Mouse (Mus musculus): ENCODE measurements around the gene Zfp784. TPM values are rescaled to one million over a fixed set of nuclear protein-coding genes. Genes with fewer than 3 reads are reported as not detected.
"Not testable (repeated sequence)": the region's sequence is repeated elsewhere in the genome, so short reads cannot be mapped to it uniquely, and the experiment has no call there.

Gene Zfp784
- total RNA-seq (2022): 1 to 10 TPM; 2.3 to 3.0 (median 2.7) TPM

DNA sequence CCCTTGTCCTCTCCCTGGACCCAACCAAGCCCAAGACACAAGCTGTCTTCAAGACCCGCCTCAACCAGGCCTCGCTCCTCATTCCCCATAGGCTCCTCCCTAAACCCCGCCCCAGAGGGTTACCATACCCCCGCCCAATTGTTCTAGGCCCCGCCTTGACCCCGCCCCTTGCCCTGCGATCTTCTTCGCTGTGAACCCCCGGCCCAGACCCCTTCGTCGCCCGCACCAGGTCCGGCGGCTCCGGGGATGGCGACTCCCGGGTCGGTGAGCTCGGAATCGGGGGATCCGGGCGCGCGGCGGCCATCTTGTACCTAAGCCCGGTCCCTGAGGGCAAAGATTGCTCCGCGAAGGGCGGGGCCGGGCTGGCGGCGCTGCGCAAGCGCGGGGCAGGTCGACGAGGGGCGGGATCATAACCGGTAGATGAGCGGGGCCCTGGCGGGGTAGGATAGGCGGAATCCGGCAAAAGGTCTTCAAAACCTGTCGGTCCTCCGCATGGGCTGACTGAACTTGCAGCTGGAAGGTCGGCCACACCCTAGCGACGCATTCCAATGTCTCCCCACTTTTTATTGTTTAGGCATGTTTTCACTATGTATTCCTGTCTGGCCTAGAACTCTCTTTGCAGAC, at the start of gene Zfp784:
TSS of gene Zfp784 (minus strand) at position 338 of the 624 bp plus-strand sequence.
- peak; percentile 89 to 90 for DNase-seq (ENCODE audit: low spot score in 2 of 2)

DNA sequence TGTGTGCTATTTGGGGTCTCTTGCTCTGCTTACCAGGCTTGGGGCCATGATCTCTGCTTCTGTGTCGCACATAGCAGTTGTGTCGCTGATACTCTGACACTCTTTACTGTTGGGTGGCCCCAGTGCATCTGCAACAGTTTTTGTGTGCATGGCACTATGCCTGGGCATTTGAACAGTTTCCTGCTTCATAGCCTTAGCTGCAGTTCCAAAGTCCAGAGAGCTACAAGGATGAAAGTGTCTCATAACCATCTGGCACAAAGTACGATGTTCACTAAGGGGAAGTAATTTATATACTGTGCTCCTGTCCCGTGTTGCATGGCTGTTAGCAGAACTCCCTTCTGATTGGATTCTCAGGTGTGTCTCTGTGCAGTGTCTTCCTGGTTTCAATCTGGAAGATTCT, 49.6 kb upstream of the Zfp784 start:
- no peak for DNase-seq (ENCODE audit: low spot score in 2 of 2)

DNA sequence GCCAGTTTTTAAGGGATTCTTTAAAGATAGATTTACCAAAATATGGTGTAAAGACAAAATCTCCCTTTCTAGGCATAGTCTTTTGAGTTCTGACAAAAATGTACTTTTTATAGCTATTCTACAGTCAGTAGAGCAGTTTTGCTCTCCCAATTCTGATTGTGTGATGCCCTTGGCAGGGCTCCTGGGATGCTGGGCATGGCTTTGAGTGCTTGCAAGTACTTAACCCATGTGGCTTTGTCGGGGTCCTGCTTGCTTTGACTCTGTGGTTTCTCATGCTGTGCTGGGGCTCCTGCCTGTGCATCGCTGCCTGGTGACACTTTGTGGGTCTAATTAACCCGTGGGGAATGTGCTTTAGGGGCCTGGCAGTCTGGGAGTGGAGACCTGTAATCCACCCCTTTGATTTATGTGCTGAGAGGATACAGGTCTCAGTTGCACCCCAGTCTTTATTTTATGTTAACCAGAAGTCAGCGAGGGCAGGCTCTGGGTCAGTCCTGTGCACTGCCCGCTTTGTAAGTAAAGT, 48.7 kb upstream of the Zfp784 start:
- no peak for DNase-seq (ENCODE audit: low spot score in 2 of 2)

DNA sequence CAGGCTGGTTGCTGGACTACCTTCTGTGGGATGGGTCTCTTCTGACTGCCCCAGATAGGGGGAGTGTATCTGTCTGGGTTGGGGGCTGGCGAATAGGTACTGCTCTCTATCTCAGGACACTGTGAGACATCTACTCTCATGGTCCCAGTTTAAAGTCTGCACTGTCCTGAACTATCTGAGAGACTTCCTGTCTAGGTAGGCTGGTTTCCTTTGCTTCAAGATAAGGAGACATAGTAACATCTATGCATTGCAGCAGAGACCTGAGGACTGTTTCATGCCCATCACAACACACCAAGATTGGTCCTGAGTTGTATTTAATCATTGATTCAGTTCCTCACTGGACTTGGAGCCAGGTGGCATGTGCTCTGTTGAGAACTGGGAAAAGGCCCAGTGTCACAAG, 47.3 kb upstream of the Zfp784 start:
- no peak for DNase-seq (ENCODE audit: low spot score in 2 of 2)

DNA sequence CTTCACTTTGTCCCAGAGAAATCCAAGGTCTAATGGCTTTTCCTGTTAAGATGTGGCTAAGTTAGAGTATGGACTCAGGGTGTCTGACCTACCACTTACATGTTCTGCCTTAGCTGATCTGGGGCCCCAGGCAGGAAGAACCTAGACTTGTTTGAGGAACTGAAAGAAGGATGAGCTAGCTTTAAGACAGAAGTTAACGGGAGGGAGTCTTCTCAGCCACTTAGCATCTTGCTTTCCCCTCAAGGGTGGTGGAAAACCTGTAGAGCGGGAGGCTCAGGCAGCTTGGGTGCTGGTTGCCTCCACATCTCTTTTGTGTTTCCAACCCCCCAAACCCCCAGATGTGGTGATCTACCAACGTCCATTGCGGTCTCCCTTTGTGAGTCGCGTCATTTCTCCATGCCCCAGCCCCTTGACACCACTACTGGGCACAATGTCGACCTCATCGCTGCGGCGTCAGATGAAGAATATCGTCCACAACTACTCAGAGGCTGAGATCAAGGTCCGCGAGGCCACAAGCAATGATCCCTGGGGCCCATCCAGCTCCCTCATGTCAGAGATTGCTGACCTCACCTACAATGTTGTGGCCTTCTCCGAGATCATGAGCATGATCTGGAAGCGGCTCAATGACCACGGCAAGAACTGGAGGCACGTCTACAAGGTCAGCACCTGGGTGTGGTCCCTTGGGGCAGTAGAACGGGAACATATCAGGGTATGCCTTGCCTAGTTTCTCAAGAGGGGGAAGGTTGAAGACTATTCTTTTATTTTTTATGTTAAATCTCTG, 45.3 kb upstream of the Zfp784 start:
- DNase-seq (ENCODE audit: low spot score in 2 of 2): no peak

DNA sequence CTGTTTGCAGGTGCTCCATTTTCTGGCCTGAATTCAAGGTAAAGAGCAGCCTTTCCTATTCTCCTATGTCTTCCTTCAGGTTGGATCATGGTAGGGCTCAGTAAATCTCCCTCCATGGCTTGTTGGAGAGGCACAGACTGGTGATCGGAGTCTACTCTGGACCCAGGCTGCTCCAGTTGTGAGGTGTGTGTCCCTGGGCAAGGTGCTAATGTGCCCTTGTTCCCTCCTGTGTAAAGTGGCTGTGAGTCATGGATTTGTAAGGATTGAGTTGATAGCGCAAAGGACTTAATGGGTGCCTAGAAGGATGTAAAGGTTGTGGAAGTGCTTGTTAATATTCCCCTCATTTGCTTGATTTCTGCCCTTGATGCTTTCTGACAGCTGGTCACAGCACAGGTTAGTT, 43.7 kb upstream of the Zfp784 start:
- no peak for DNase-seq (ENCODE audit: low spot score in 2 of 2)

DNA sequence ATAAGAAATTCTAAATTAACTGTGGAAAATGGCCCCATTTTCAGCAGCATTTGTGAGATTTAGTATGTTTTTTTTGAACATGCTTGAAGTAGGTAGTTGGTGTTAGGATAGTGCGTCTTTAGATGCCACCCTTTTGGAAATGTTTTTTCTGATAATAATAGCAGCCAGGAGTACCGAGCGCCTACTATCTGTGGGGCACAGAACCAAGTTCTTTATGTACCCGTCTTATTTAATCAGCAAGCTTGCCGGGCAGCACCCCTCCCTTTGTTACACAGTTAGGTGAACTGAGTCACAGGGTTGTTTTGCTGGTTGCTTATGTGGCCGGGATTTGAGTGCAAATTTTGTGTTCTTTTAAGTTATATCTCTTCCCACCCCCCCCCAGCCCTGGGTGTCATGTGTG, 43.0 kb upstream of the Zfp784 start:
- DNase-seq (ENCODE audit: low spot score in 2 of 2): no peak

DNA sequence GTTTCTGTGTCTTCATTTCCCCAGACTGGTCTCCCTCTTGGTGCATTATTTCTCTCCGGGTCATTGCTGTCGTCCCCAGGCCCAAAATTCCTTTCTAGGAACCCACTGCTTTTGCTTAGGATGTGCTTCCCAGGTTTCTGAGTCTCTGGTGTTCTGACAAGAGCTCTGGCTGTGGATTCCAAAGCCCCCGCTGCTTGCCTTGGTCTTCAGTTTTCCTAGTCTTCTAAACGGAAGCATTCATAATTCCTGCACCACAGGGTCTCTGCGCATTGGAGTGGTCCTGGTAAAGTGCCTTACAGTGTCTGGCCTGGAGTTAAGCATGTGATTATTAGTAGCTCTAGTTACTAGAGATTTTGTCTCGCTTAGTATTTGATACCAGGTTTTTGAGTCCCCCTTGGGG, 42.6 kb upstream of the Zfp784 start:
- no peak for DNase-seq (ENCODE audit: low spot score in 2 of 2)

DNA sequence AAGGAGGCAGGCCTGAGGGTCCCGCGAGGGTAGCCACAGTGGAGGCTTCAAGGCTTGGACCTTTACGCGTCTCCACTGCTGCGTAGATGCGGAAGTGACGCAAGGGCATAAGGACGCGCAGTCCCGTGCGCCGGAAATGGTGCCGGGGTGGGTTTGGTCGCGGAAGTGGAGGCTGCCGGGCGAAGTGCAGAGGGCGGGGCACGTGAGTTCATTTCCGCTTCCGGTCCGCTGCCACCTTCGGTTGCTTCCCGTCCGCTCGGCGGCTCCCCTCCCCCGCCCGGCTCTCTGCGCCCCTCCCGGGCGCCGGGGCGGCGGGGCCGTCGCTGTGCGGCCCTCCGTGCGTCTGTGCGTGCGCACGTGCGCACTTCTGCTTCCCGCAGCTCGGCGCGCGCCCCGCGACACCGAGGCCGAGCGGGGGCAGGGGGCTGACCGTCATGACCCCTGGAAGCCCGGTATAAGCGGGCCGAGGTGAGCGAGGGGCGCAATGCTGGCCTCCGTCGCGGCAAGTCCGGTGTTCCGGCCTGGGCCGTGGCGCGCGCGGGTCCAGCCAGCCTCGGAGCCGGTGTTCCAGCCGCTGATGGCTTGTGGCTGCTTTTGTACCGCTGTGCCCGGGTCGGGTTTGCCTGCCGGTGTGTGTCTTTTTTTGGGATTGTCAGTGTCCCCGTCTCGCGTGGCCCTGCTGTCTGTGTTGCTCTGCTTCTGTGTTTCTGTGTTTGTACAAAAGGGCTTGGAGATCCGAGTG, 41.9 kb upstream of the Zfp784 start, which contains the start of gene Epn1:
TSS of gene Epn1 (plus strand) at position 226 of the 742 bp plus-strand sequence.
- peak; percentile 92 to 94 for DNase-seq (ENCODE audit: low spot score in 2 of 2)

DNA sequence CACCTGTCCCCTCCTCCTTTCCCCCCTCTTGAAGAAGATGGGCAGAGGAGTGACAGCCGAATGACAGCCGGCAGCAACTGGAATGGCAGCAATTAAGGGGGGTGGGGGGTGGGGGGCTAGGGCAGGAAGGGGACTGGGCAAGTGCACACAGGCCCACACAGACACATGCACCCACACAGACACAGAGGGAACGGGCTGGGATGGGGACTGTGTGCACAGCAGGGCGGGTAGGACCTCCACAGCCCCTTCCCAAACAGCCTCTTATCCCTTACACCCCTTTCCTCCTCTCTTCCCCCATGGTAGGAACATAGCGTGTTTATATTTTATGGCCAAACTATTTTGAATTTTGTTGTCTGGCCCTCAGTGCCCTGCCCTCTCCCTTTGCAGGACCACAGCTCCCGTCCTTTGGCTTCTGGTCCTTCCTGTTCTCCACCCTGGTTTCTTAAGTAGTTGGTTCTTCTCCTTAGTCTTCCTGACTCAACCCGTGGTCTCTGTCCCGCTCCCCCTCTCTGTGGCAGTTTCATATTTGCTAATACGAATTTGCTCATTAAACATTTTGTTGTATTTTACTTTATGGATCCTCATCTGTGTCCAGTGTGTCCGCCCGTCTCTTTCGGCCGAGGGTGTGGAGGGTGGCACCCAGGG, 41.2 kb upstream of the Zfp784 start:
- not testable (repeated sequence) for DNase-seq (ENCODE audit: low spot score in 2 of 2)

DNA sequence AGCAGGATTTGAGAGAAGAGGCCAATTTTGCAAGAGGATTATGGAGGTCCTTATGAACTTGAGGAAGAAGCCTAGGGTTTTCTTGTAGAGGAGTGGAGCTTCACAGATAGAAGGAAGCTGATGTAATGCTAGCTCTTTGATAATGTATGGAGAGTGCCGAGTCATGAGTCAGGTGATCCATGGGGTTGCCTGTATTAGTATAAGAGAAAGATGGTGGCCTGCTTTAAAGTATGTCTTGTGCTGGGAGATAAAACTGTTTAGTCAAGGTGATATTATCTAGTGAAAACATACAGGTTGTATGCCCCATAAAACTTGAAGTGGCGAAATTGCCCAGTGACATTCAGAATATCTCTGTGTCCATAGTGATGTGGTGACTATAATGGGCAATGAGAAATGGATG, 38.7 kb upstream of the Zfp784 start:
- DNase-seq (ENCODE audit: low spot score in 2 of 2): no peak

DNA sequence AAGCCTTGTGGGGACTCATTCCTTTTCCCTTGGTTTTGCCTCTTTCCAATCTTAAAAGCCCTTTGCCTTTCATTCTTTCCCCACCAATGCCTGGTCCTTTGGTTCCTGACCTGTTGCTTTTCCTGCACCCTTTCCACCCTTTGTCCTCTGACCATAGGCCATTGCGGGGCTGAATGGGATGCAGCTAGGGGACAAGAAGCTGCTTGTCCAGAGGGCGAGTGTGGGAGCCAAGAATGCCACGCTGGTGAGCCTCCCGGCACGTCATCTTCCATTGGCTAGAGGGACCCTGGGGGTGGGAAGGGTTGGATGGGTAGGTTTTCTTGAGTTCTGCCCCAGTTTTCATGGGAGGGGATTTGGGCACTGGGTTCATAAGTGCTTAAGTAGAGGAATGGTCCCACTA, 36.7 kb upstream of the Zfp784 start:
- DNase-seq (ENCODE audit: low spot score in 2 of 2): no peak

DNA sequence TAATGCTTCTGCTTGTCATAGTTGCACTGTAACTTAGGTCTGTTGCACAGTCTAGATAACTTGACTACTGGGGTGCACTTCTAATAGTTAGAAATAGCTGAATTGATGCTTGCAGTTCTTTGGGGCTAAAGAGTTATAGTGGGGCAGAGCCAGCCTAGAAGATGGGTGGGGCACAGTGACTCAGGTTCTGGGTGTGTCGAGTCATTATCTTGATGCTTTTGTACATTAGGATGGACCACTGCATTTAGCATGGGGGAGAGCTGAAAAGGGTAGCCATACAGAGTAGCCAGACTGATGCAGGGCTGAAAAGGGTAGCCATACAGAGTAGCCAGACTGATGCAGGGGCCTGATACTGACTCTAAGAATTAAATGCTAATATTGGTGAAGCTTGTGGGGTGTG, 35.3 kb upstream of the Zfp784 start:
- DNase-seq (ENCODE audit: low spot score in 2 of 2): no peak

DNA sequence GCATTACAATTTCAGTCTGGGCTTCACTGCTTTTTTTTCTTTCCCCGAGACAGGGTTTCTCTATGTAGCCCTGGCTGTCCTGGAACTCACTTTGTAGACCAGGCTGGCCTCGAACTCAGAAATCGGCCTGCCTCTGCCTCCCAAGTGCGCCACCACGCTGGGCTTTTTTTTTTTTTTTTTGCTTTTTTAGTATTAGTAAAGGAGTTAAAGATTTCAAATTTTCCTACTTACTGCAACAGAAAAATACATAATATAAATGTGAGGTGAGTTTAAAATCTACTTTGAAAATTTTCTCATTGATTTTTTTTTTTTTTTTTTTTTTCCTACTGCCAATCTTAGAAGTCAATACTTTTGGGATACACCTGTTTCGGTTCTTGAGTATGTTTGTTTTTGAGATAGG, 26.6 kb upstream of the Zfp784 start:
- no peak for DNase-seq (ENCODE audit: low spot score in 2 of 2)

DNA sequence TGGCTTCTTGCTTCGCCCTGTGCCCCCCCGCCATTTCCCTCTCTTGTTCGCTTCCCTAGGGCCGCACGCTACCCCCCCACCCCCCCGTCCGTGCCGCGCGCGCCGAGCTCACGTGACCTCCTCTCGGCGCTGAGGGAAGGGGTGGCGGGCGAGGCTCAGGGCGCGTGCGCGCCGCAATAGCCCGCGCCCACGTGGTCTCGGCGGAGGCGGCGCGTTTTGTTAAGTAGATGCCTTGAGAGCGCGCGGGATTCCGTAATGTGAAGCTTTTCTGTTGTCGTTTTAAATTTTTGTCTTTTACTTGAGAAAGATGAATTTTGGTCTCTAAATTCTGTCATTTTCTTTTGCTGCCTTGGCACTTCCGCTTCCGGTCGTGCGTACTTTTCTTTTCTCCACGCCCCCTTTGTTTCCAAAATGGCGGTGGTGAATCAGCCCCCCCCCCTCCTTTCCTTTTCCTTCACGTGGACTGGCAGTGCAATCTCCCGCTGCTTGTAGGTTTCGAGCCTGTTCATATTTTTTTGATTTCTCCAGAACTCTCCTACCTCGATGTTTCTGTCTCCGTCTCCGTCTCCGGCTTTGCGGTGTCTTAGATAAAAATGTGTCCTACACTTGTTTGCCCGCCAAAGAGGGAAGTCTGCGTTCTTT, 24.2 kb upstream of the Zfp784 start:
- DNase-seq (ENCODE audit: low spot score in 2 of 2): no peak

DNA sequence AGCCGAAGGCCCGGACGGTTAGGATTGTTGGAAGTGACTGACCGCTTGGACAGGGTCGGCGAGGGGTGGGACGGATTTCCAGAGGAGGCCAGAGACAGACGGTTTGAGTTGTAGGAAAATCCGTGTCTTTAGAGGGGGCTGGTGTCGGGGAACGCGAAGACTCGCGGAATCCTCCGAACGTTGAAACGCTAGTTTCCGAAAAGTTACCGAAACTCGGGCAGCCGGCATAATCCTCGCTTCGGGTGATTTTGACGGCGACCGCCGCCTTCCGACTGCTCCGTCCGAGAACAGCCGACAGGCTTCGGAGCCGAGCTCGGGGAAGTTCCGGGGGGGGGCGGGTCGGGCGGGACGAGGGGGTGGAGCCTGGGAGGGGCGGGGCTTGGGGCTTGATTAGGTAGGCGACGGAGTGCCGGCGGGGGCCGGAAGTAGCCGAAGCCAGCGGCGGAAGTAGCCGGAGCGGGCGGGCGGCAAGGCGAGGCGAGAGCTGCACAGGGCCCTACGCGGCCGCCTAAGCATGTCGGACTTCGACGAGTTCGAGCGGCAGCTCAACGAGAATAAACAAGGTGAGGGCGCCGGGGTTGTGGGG, 23.6 kb upstream of the Zfp784 start, which contains the start of gene U2af2:
TSS of gene U2af2 (plus strand) at position 370 of the 586 bp plus-strand sequence.
- peak; percentile 83 to 92 for DNase-seq (ENCODE audit: low spot score in 2 of 2)

DNA sequence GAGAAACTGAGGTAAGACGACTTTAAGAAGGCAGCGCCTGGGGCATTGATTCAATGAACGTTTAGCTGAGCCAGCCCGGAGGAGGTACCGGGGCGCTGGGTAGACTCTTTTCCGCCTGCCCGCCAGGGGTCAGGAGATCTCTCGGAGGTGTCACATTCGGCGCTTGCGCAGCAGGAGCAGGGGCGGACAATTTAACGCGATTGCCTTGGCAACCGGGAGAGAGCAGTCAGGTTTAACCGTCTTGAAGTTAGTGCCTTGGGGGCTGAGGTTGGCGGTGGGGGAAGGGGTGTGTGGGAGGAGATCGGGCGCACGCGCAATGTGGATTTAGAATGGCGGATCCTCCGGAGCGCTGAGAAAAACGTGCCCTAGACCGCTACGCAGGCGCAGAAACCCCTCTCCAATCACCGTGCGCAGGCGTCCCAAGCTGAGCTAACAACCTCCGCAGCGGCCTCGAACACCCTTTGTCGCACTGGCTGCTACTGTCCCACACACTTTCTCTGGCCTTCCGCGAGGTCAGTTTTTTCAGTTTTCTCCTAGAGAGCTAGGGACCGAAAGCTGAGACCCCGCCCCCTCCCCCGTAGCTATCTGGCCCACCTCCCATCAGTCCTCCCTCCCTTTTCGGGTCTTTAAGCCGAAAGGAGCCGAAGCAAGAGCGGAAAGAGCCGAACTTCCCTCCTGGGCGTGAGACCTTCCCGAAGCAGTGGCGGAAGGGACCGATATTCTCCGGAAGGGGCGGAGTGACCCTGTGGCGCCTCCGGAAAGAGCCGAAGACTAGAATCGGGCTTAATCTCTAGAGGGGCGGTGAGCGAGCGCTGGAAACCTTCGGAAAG, 22.9 kb upstream of the Zfp784 start:
- peak; percentile 97 for DNase-seq (ENCODE audit: low spot score in 2 of 2)

DNA sequence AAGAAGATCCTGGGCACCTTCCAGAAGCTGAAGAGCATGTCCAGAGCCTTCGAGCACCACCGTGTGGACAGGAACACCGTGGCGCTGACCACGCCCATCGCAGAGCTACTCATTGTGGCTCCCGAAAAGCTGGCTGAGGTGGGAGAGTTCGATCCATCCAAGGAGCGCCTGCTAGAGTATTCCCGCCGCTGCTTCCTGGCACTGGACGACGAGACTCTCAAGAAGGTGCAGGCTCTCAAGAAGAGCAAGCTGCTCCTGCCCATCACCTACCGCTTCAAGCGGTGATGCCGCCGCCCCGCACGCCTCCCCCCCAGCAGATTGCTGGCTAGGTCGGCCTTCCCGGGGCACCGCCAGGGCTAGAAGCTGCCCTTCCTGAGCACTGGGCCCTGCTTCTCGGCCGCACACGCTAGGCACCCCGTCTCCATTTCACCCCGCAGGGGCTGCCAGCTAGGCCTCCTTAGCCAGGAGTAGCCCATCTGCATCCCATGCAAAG, 22.0 kb upstream of the Zfp784 start:
- peak; percentile 69 to 76 for DNase-seq (ENCODE audit: low spot score in 2 of 2)

DNA sequence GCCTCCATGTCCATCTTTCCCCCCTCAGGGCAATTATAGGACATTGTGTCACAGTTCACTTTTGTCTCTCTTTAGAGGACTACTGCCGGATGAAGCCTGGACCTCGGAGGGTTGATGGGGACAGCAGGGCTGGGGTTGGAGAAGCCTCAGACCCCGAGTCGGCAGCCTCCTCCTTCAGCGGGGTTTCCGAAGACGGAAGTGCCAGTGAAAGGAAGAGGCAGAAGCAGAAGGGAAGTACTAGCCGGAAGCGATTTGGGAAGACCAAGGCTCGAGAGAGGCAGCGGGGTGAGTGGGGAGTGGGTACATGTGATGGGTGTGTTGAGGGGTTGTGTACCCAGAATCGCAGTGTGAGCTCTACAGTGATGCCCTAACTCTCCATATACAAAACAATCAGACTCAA, 21.2 kb upstream of the Zfp784 start:
- no peak for DNase-seq (ENCODE audit: low spot score in 2 of 2)

DNA sequence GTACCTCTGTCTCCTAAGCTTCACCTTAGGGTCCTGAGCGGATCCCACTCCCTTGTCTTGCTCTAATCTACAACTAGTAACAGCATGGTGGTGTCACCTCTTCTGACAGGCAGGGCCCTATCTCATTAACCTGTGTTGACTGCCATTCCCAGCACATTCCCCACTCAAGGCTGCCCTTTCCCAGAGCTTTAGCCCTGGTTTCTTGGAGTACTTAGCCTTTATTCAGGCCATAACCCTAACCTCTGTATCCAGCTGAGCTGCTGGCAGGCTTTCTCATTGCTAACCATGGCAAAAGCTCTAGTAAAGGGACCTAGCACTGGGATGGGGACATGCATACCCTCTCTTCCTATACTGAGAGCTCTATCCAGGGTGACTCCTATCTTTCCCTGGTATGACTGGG, 20.4 kb upstream of the Zfp784 start:
- no peak for DNase-seq (ENCODE audit: low spot score in 2 of 2)

All from gastrocnemius, adult 8-10 months (tissue).